Mouse (Mus musculus) limb, embryonic 13.5 days (tissue): Measurements from ENCODE around the gene Hif1an. TPM values are rescaled to one million over a fixed set of nuclear protein-coding genes. Genes with fewer than 3 reads are reported as not detected.

Source experiments
- ATAC-seq: fragments of 200-750 bp; cut with Nextera tagmentation; 2 replicates; pipeline ENCODE4 v1.8.0; 2017; ENCODE audit warnings: low read depth, moderate number of reproducible peaks, moderate TSS enrichment; ENCODE audit not compliant: low FRiP score
- H3K27ac ChIP-seq: fragments of 300-500 bp; sonication (generic); 2 replicates; pipeline ENCODE4 v1.5.1; 2015; ENCODE audit warnings: inconsistent platforms, mild to moderate bottlenecking, moderate library complexity
- H3K27me3 ChIP-seq: fragments of 300-500 bp; sonication (generic); 2 replicates; pipeline ENCODE4 v1.6.1; 2015; ENCODE audit warnings: mild to moderate bottlenecking, inconsistent platforms
- H3K36me3 ChIP-seq: fragments of 300-500 bp; sonication (generic); 2 replicates; pipeline ENCODE4 v1.6.1; 2015; ENCODE audit warnings: inconsistent platforms, mild to moderate bottlenecking, moderate library complexity
- H3K4me1 ChIP-seq: fragments of 300-500 bp; sonication (generic); 2 replicates; pipeline ENCODE4 v1.6.1; 2015; ENCODE audit warnings: inconsistent platforms
- H3K4me2 ChIP-seq: fragments of 300-500 bp; sonication (generic); replicated peaks from 2 replicates; pipeline ENCODE4 v1.6.1; 2015; ENCODE audit warnings: inconsistent platforms, mild to moderate bottlenecking, moderate library complexity
- H3K4me3 ChIP-seq: fragments of 300-500 bp; sonication (generic); 2 replicates; pipeline ENCODE4 v1.5.1; 2015; ENCODE audit warnings: moderate library complexity, mild to moderate bottlenecking, inconsistent platforms
- H3K9ac ChIP-seq: fragments of 300-500 bp; sonication (generic); 2 replicates; pipeline ENCODE4 v1.6.1; 2015; ENCODE audit warnings: mild to moderate bottlenecking, inconsistent platforms
- H3K9me3 ChIP-seq: fragments of 300-500 bp; sonication (generic); 2 replicates; pipeline ENCODE4 v1.6.1; 2016; ENCODE audit warnings: inconsistent platforms
- WGBS: fragments of 180-500 bp; shearing (Covaris S2); methylation state at CpG from one replicate; pipeline ENCODE4 v1.1.7; 2015; 5-methylcytosine and 5-hydroxymethylcytosine counted together
- polyA plus RNA-seq: library from polyadenylated mRNA; unstranded; fragments of >200 nt; fragmentation: Nextera tagmentation; extraction: Ambion mirVana; gene quantifications from 2 replicates; pipeline ENCODE4 v1.2.1, GENCODE M21; 2015

The Hif1an gene
- polyA plus RNA-seq, 1 experiment from 2014 or later, result 39.6 TPM

DNA sequence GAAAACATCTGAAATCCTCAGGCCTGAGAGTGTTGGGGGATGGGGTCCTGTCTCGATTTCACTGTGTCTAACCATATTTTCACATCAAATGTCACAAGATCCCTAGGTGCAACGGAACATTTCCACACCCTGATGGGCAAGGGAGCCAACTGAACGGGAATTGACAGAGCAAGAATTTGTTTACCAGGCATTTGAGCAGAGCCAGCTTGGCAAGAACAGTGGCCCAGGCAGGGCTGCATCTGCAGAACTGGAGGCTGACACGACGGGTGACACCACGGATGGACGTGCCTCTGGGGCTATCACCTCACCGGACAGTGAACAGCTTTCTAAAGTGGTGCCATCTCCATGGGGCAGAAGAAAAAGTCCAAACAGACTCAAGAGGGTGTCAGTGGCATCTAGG, 25.2 kb upstream of the Hif1an start:
- H3K27me3 ChIP-seq, result no peaks in the 10 kb centered on the region; the same call in 1 of the 2 replicates
- H3K36me3 ChIP-seq, result no peaks in the 10 kb centered on the region
- H3K9ac ChIP-seq, result no peak overlapping the region
- no peak overlapping the region for H3K4me3 ChIP-seq
- WGBS, result 83% methylated on average over 8 of the region's 8 CpGs
- ATAC-seq, result no peak
- H3K9me3 ChIP-seq, result peaks cover 10% of the 10 kb centered on the region; the same call in 1 of the 2 replicates
- H3K27ac ChIP-seq, result no peak overlapping the region
- H3K4me1 ChIP-seq, result no peaks in the 10 kb centered on the region
- H3K4me2 ChIP-seq, result no peak overlapping the region

DNA sequence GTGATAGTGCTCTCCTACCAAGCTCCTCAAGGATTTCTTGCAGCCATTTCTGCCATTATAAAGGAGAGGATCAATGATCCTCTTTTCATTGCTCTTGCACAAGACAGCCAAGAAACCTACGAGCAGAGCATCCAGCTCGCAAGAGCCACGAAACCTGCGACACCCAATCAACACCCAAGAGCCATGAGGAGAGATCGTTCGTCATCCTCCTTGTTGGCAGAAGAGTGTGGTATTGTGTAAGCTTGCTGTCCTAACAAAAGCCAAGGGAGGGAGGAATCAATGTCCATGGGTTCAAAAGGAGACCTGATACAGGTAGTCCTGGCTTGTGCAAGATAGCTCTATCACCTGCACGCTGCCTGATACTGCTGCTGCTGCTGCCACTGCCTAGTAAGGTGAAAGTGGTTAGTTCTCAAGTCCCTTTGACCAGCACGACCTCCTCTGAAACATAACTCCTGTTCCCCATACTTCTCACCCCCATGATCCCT, 19.9 kb upstream of the Hif1an start:
- peaks cover 34% of the 10 kb centered on the region for H3K27me3 ChIP-seq
- H3K4me2 ChIP-seq, result no peak overlapping the region
- no peak overlapping the region for H3K27ac ChIP-seq
- no peak overlapping the region for H3K4me3 ChIP-seq
- no peak overlapping the region for H3K9ac ChIP-seq
- H3K36me3 ChIP-seq, result peaks cover under 1% of the 10 kb centered on the region; the same call in 1 of the 2 replicates
- WGBS, result 89% methylated on average over 8 of the region's 8 CpGs
- peaks cover 10% of the 10 kb centered on the region; the same call in 1 of the 2 replicates for H3K9me3 ChIP-seq
- ATAC-seq, result no peak
- H3K4me1 ChIP-seq, result peaks cover 8% of the 10 kb centered on the region

DNA sequence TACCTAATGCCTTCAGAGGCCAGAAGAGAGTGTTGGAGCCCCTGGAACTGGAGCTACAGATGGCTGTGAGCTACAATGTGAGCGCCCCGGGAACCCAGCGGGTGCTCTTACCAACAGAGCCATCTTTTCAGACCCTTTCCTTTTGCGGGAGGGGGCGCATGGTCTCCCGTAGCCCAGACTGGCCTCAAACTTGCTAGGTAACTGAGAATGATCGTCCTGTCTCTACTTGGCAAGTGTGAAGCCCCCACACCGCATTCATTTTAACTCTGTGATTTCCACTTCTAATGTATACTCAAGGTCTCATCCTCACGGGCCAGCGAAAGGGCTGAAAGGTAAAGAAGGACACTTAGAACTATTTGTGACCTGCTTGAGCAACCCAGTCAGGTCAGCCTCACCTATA, 18.3 kb upstream of the Hif1an start:
- no peak overlapping the region for H3K27ac ChIP-seq
- 63% methylated on average over 10 of the region's 10 CpGs for WGBS
- H3K4me1 ChIP-seq, result peaks cover 8% of the 10 kb centered on the region
- H3K4me3 ChIP-seq, result no peak overlapping the region
- no peak for ATAC-seq
- peaks cover 16% of the 10 kb centered on the region for H3K36me3 ChIP-seq
- peaks cover 34% of the 10 kb centered on the region for H3K27me3 ChIP-seq
- no peak overlapping the region for H3K9ac ChIP-seq
- peaks cover 10% of the 10 kb centered on the region; the same call in 1 of the 2 replicates for H3K9me3 ChIP-seq
- peak overlapping the region; percentile 84 for H3K4me2 ChIP-seq

DNA sequence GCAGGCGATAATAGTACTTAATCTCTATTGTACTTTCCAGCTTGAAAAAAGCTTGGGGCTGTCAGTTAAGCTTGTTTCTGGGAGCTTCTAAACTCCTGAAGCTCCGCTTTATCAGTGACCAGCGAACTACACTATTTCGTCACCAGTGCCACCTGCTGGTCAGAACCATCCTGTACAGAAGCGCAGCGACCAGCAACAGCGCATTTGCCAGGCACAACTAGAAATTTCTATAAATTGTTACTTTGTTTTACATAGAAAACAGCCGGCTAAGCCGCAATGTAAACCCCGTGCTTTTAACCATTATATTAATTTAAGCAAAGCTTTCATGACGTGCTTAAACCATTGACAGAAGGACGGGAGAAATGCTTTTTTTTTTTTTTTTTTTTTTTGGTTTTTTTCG, 17.9 kb upstream of the Hif1an start:
- H3K4me1 ChIP-seq, result peaks cover 8% of the 10 kb centered on the region
- H3K4me2 ChIP-seq, result peak overlapping the region; percentile 84
- H3K36me3 ChIP-seq, result peaks cover 20% of the 10 kb centered on the region
- H3K27me3 ChIP-seq, result peaks cover 34% of the 10 kb centered on the region
- H3K9ac ChIP-seq, result no peak overlapping the region
- no peak overlapping the region for H3K27ac ChIP-seq
- H3K4me3 ChIP-seq, result peak overlapping the region; percentile 51; the same call in 1 of the 2 replicates
- WGBS, result 3% methylated on average over 13 of the region's 13 CpGs
- peaks cover 10% of the 10 kb centered on the region; the same call in 1 of the 2 replicates for H3K9me3 ChIP-seq
- ATAC-seq, result no peak

DNA sequence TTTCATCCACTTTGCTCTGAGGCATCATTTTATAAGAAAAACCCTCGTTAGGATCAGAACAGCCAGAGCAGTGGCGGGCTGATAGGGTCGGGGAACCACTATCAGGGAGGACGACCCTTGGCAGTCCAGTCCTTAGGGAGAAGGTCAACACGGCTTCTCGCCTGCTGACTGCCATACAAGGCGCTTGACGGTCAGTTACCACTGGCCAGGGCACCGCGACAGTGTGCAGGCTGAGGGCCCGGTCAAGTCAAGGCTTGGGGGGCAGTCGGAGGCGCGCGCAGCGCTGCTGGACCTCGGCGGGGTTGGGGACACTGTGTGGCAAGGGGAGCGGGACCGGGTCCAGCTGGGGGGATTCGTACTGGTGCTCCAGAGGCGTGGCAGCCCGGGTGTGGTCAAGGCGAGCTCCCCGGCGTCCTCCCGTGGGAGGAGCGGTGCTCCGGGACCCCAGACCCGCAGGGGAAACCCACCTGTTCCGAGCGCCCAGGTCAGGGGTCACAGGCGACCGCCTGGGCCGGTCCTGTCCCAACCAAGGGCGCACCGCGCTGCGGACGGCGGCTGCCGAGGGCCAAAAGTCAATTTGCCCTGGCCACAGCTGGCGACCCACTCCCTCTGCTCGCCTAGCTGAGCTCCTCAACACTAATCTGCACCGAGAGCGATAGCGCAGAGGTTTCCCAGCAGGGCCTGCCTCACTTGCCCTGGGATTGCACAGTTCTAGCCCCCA, 17.2 kb upstream of the Hif1an start, which contains the start of gene Sec31b:
Sec31b (minus strand) TSS at position 544 of the 721 bp plus-strand sequence.
- Histone ChIP-seq H3K27me3 (peaks cover 34% of the 10 kb centered on the region), H3K4me1 (peaks cover 8% of the 10 kb centered on the region), H3K9me3 (peaks cover 10% of the 10 kb centered on the region; the same call in 1 of the 2 replicates), H3K9ac (peak within 1 kb of the TSS; percentile 64), H3K4me3 (peak within 1 kb of the TSS; percentile 51), H3K27ac (no peak within 1 kb of the TSS), H3K4me2 (peak within 1 kb of the TSS; percentile 84), H3K36me3 (peaks cover 28% of the 10 kb centered on the region)
- ATAC-seq, result peak; percentile 48
- 1% methylated on average over 47 of the region's 47 CpGs for WGBS

DNA sequence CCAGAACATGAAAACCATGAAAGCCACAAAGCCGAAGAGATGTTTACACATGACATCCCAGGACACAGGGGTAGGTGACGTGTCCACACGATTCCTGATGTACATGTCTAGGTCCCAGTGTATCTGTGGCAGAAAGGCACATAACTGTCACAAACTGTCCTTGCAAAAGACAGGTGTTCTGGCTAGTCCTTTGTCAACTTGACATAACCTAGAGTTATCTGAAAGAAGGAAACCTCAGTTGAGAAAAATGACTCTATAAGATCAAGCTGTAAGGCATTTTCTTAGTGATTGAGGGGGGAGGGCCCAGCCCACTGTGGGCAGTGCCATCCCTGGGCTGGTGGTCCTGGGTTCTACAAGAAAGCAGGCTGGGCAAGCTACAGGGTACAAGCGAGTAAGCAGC, 9.9 kb upstream of the Hif1an start, which contains the start of gene Gm20538:
Gm20538 (minus strand) TSS at position 101 of the 400 bp plus-strand sequence.
- peaks cover 59% of the 10 kb centered on the region for H3K36me3 ChIP-seq
- H3K27ac ChIP-seq, result no peak within 1 kb of the TSS
- no peak within 1 kb of the TSS for H3K4me3 ChIP-seq
- no peaks in the 10 kb centered on the region for H3K9me3 ChIP-seq
- no peak within 1 kb of the TSS for H3K4me2 ChIP-seq
- H3K9ac ChIP-seq, result no peak within 1 kb of the TSS
- H3K27me3 ChIP-seq, result no peaks in the 10 kb centered on the region
- peaks cover 15% of the 10 kb centered on the region for H3K4me1 ChIP-seq
- no peak for ATAC-seq
- WGBS, result 96% methylated on average over 4 of the region's 4 CpGs

DNA sequence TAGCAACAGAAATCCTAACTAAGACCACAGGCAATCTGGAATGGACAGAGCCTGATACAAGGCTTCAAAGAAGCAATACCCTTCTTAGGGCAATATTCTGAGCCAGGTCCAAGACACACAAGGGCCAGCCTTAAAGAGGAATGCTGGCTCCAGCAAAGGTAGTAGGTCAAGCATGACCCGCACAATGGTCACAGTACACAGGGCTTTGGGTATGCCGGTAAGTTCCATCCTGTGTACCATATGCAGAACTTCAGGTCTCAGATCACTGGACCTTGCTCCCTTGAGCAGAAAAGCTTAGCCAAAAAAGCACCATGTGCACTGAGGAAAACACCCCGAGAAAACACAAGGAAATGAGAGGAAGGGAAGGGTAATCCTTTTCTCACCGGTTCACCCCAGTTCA, 9.4 kb upstream of the Hif1an start:
- WGBS, result 96% methylated on average over 4 of the region's 4 CpGs
- no peak for ATAC-seq
- Histone ChIP-seq H3K4me2 (no peak overlapping the region), H3K9me3 (no peaks in the 10 kb centered on the region), H3K27me3 (peaks cover 1% of the 10 kb centered on the region; the same call in 1 of the 2 replicates), H3K9ac (no peak overlapping the region), H3K4me3 (no peak overlapping the region), H3K27ac (no peak overlapping the region), H3K4me1 (peaks cover 15% of the 10 kb centered on the region), H3K36me3 (peaks cover 54% of the 10 kb centered on the region)

DNA sequence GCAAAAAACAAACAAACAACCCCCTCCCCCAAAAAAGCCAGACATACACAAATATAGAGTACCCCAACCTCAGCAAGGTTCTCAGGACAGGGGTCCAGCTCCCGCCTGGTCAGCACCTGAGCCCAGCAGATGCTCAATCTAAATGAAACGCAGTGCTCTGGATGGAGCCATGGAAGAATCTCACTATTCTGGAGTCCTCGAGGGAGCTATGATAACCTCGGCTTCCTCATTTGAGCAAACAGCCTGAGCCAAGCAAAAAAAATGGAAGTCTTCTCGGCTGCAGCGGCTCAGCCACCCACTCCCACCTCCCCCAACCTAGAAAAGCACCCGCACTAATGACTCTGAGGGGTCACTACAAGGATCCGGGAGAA, 8.2 kb upstream of the Hif1an start:
- no peak overlapping the region for H3K27ac ChIP-seq
- peaks cover 3% of the 10 kb centered on the region; the same call in 1 of the 2 replicates for H3K27me3 ChIP-seq
- WGBS, result 5% methylated on average over 8 of the region's 8 CpGs

DNA sequence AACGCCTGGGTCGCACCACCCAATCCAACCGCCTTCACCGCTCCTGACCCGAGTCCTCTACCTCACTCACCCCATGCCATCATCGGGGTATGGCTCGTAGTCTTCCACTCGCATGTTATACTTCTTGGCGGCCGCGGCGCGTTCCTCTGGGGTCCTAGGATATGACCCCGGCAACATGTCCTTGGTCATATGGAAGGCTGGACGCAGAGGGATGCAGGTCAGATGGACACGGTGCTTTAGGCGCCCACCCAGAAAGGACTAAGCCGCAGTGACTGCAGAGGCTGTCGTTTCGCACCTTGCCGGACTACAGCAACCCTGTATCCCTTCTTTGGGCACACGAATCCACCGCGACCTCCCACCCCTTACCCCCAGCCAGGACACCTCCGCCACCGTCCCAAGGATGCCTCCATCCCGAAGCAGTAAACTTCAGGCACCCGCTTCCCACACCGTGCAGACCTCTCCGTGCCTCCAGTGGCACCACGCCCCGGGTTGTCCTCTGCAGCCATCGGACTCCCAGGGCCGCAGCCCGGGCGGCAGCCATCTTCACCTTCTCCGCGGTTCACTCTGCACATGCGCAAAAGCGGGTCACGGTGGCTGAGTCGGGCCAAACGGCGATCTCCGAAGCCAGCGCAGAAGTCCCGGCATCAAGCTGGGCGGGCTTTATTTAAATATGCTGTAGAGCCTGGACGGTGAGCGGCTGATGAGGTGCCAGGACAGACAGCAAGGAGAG, 7.6 kb upstream of the Hif1an start, which contains the start of gene Ndufb8:
Ndufb8 (minus strand) TSS at position 580 of the 730 bp plus-strand sequence.
- Histone ChIP-seq H3K27ac (no peak within 1 kb of the TSS), H3K9me3 (no peaks in the 10 kb centered on the region), H3K4me1 (peaks cover 15% of the 10 kb centered on the region), H3K36me3 (peaks cover 36% of the 10 kb centered on the region), H3K4me3 (peak within 1 kb of the TSS; percentile 96), H3K9ac (peak within 1 kb of the TSS; percentile 88), H3K4me2 (peak within 1 kb of the TSS; percentile 93), H3K27me3 (peaks cover 6% of the 10 kb centered on the region; the same call in 1 of the 2 replicates)
- WGBS, result 0% methylated on average over 50 of the region's 50 CpGs
- ATAC-seq, result peak; percentile 91

More for the DNA sequence above, 8.2 kb upstream of the Hif1an start:
- Histone ChIP-seq H3K4me3 (peak overlapping the region; percentile 96), H3K4me2 (peak overlapping the region; percentile 93), H3K4me1 (peaks cover 15% of the 10 kb centered on the region), H3K9ac (peak overlapping the region; percentile 88), H3K36me3 (peaks cover 42% of the 10 kb centered on the region), H3K9me3 (no peaks in the 10 kb centered on the region)
- no peak for ATAC-seq

DNA sequence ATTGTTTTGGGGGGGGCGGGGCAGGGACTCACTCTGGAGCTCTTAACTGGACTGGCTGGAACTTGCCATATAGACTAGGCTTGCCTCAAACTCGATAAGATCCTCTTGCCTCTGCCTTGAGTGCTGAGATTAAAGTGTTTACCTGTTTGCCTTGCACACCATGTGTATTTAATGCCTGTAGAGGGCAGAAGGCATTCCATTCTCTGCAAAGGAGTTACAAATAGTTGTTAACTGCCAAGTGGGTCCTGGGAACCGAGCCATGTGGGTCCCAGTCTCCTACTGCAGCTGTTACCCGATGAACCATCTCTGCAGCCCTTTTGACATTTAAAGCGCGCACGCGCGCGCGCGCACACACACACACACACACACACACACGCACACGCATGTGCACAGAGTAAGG, 1.4 kb downstream of the Hif1an start:
- peak overlapping the region; percentile 77 for H3K4me3 ChIP-seq
- peaks cover 41% of the 10 kb centered on the region for H3K36me3 ChIP-seq
- H3K4me2 ChIP-seq, result peak overlapping the region; percentile 92
- H3K27ac ChIP-seq, result no peak overlapping the region
- no peaks in the 10 kb centered on the region for H3K9me3 ChIP-seq
- peaks cover 25% of the 10 kb centered on the region for H3K4me1 ChIP-seq
- 88% methylated on average over 14 of the region's 14 CpGs for WGBS
- H3K27me3 ChIP-seq, result peaks cover 3% of the 10 kb centered on the region; the same call in 1 of the 2 replicates
- ATAC-seq, result no peak
- no peak overlapping the region for H3K9ac ChIP-seq

DNA sequence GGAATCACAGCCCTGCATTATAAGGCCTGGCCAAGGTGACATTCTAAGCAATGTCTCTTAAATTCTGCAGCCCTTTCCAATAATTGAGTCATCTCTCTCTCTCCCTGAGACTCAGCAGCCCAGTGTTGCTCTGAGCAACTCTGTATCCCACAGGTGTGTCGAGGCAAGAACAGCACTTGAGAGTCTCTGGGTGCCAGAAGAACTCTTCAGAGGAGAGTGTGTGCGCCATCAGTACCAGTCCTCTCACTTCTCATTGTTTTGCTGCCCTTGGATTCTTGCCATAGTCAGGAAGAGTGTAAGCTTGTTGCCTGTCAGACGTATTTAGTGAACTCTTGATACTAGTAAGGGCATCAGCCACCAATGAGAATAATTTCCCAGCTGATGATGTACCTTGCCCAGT, 5.1 kb downstream of the Hif1an start:
- 90% methylated on average over 3 of the region's 3 CpGs for WGBS
- H3K4me3 ChIP-seq, result no peak overlapping the region
- no peaks in the 10 kb centered on the region for H3K27me3 ChIP-seq
- peaks cover 78% of the 10 kb centered on the region for H3K36me3 ChIP-seq
- no peak for ATAC-seq
- no peak overlapping the region for H3K9ac ChIP-seq
- H3K4me2 ChIP-seq, result no peak overlapping the region
- H3K27ac ChIP-seq, result no peak overlapping the region
- H3K9me3 ChIP-seq, result no peaks in the 10 kb centered on the region
- H3K4me1 ChIP-seq, result peaks cover 25% of the 10 kb centered on the region

DNA sequence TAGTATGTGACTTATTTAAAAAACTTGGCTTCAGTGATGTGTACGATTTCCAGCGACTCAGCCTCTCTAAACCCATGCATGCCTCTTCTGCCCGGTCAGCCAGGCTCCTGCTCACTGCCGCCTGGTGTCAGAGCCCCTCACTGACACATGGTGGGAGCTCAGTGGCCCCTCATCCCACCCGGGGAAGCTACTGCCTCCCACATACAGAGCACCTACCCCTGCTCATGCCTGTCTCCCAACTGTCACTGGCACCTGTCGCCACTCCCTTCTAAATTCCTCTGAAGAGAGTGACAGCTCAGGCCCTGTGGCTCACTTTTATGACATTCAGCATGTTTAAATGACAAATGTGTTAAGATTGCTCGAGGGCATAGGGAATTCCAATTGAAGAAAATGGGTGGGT, 13.6 kb downstream of the Hif1an start:
- Histone ChIP-seq H3K4me1 (no peaks in the 10 kb centered on the region), H3K27me3 (no peaks in the 10 kb centered on the region), H3K9me3 (no peaks in the 10 kb centered on the region), H3K4me3 (no peak overlapping the region), H3K27ac (no peak overlapping the region), H3K9ac (no peak overlapping the region), H3K4me2 (no peak overlapping the region), H3K36me3 (peaks cover 48% of the 10 kb centered on the region)
- peak; percentile 48; the same call in 1 of the 2 replicates for ATAC-seq
- WGBS, result 72% methylated on average over 7 of the region's 7 CpGs
